Mouse (Mus musculus): ENCODE measurements around the gene Gm3952.

Gm3952 gene

DNA sequence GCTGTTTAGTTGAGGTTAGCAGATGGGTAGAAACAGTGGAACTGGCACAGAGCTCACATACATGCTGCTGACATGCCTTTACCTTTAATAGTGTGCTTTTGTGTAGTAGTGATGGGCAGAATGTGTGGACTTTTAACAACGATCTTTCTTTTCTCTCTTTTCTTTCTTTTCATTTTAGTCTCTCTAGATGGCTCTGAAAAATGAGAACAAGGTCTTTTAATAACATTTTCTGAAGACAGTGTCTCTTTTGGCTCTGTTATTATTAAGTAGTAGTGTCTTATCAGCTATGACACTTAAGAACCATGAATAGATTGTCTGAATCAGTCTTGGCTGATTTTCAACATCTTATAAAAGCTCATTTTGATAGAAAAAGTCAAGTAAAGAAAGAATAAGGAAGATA, at the start of gene Gm3952:
TSS of gene Gm3952 (minus strand) at position 101 of the 400 bp plus-strand sequence.
- DNase-seq: no peak

- DNase-seq: peak; percentile 26
These were observed 45.3 kb upstream of the Gm3952 start for GRCm38 (mm10) chr8:128843749-128844148.

DNA sequence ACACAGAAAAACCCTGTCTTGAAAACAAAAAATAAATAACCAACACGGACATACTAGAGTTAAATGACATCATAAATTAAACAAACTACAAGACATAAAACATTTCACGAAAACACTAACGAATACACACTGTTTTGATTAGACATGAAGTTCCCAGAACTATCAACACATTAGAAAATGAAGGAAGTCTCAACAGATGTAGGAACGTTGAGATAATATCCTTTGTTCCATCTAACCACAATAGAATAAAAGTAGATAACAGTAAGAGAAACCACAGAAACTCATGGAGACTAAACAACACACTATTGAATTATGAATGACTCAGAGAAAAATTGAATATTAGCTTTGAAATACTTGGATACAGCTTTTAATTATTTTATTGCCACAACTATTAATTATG, 14.0 kb upstream of the Gm3952 start:
- DNase-seq: no peak

DNA sequence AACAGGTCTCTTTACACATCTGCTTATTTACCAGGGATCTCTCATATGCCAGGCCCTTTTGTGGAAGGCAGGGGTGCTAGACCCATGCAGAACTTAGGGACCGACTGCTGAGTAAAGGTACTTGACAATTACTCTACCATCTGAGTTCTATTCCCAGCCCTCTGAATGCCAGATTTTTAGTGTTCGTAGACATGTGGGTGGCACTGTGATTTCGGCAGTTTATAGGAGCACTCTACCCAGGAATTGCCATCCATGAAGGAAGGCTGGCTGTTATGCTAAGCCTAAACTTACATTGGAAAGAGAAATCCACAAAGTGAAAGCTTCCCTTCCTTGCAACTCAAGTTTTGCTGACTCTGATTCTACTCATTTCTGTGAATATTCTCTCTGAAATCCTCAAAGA, 62.8 kb downstream of the Gm3952 start:
- DNase-seq: no peak

DNA sequence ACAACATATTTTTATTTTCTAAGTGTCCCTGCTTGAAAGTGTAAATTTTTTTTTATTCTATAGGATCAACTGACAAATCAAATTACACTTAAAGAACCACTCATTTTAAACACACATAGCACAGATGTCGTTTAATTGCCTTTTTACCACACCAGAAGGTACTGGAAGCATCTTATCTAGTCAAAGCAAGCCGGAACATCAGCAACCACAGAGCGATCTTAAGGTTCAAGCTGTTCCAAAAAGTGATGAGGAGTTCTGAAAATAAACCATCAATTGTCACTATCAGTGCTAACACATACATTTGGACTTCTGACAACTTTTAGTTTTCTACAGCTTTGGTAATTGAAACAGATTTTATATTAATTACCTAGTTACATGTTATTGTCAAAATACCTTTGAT, 64.4 kb downstream of the Gm3952 start:
- no peak for DNase-seq

GRCm38 (mm10) chr8:128732254-128732653, 66.2 kb downstream of the Gm3952 start:
- no peak for DNase-seq

DNA sequence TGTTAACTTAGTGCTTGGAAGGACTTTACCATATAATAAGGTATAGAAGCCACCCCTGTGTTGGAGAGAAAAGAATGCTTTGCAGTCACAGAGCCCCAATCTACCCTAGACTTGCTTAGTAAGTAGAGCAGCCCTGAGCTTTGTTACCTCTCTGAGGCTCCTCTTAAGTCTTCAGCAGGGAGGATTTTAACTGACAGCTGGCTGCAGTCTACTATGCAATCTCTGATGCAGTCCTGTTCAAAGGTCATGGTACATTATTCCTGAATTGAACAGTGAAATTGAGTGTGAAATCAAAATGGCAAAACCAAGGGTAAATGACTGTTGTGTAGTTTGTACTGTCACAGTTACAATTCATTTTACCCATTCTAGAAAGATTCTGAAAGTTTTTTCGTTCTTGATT, 71.3 kb downstream of the Gm3952 start:
- DNase-seq: no peak

- peak; percentile 17 for DNase-seq
These were observed 73.7 kb downstream of the Gm3952 start for GRCm38 (mm10) chr8:128724819-128725218.

- no peak for DNase-seq
These were observed 82.3 kb downstream of the Gm3952 start for GRCm38 (mm10) chr8:128716184-128716583.

DNA sequence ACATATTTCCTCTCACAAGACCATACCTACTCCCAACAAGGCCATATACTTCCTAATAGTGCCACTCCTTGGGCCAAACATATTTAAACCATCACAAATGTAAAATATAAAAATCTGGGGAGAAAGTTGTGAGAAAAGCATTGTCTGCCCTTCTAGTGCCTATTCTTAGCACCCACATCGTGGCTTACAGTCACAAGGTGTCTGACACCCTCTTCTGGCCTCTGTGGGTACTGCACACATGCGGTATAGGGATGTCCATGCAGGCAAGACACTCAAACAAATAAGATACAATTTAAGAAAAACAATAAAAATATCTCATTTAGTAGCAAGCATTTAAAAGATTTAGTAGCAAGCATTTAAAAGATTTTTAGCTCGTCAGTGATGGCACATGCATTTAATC, 89.2 kb downstream of the Gm3952 start:
- DNase-seq: peak; percentile 95

DNA sequence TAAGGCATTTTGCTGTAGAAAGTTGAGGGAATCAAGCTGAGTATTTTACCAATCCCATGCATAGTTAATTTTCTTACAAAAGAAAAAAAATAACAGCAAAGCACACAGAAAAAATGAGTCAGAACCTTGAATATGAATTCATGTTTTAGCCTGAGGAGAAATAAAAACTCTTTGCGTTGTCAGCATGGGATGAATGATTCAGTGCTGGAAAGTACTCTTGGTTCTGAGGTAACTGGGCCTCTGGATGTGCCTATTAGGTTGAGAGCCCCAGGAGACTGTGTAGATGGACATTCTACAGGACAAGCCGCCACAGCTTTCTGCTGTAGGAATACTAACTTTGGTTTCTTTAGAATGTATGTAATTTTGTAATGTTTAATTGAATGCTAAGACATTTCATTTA, 93.7 kb downstream of the Gm3952 start:
- no peak for DNase-seq

GRCm38 (mm10) chr8:128704376-128704775, 94.1 kb downstream of the Gm3952 start:
- DNase-seq: no peak

GRCm38 (mm10) chr8:128697945-128698344, 100.5 kb downstream of the Gm3952 start:
- DNase-seq: no peak

DNA sequence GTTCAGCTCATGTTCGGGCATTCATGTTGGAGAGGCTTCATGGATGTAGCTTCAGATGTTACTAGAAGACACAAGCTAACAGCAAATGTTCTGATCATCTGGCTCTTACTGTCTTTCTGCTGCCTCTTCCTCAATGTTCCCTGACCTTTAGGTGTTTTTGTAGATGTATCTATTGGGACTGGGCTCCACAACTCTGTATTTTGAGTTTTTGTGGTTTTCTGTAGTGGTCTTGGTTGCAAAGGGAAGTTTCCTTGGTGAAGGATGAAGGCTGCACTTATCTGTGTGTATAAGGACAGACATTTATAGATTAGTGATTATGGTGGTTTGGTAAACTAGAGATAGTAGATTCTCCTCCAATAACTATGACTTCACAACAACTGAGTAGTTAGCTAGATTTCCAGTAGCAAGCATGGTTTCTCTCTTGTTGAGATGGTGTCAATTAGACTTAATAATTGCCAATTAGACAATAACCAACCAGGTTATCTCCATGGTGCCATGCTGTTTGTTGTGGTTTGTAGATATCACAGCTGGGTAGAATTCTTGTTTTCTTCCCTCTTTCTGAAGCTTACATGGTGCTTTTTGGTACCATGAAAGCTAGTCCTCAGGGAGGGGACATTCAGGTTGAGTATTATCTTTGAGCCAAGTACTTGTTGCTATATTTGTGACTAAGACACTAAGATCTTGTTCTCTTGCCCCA, 101.6 kb downstream of the Gm3952 start:
- no peak for DNase-seq

Measured in lung, postnatal 36 days (tissue).